Mouse (Mus musculus): Measurements from ENCODE around the gene Actr3b. TPM values are rescaled to one million over a fixed set of nuclear protein-coding genes. Genes with fewer than 3 reads are reported as not detected.
"Not testable (repeated sequence)": the region's sequence is repeated elsewhere in the genome, so short reads cannot be mapped to it uniquely, and the experiment has no call there.

Actr3b gene
- polyA plus RNA-seq, 1 experiment, result 0.34 TPM

GRCm38 (mm10) chr5:25866201-25866600 lies 106.4 kb downstream of the Actr3b start:
- Histone ChIP-seq H3K4me3 (ENCODE audit: insufficient read depth, low read depth, low read length) (no peak overlapping the region), H3K36me3 (ENCODE audit: control insufficient read depth, insufficient read depth, low read length) (no peaks in the 10 kb centered on the region), H3K4me1 (ENCODE audit: control insufficient read depth, insufficient read depth, low read length) (no peaks in the 10 kb centered on the region), H3K27me3 (replicated peaks; ENCODE audit: control insufficient read depth, insufficient read depth, low read length) (no peaks in the 10 kb centered on the region), H3K27ac (ENCODE audit: insufficient read depth, low read depth, low read length) (no peak overlapping the region)
- no peak for DNase-seq
- TF ChIP-seq POLR2A (IDR thresholded peaks at IDR 0.05; ENCODE audit: low read depth, low read length), result no peak
- no peak for TF ChIP-seq CTCF (conservative IDR thresholded peaks at IDR 0.05; ENCODE audit: insufficient read depth, insufficient read length, low read depth, low read length)
- WGBS, result 80% methylated on average over 3 of the region's 3 CpGs

GRCm38 (mm10) chr5:25869880-25870279 lies 110.1 kb downstream of the Actr3b start:
- no peaks in the 10 kb centered on the region for H3K27me3 ChIP-seq (replicated peaks; ENCODE audit: control insufficient read depth, insufficient read depth, low read length)
- 35% methylated on average over 8 of the region's 8 CpGs for WGBS
- TF ChIP-seq CTCF (conservative IDR thresholded peaks at IDR 0.05; ENCODE audit: insufficient read depth, insufficient read length, low read depth, low read length), result no peak
- TF ChIP-seq POLR2A (IDR thresholded peaks at IDR 0.05; ENCODE audit: low read depth, low read length), result no peak
- no peak for DNase-seq
- no peak overlapping the region for H3K4me3 ChIP-seq (ENCODE audit: insufficient read depth, low read depth, low read length)
- no peaks in the 10 kb centered on the region for H3K36me3 ChIP-seq (ENCODE audit: control insufficient read depth, insufficient read depth, low read length)
- H3K4me1 ChIP-seq (ENCODE audit: control insufficient read depth, insufficient read depth, low read length), result no peaks in the 10 kb centered on the region
- H3K27ac ChIP-seq (ENCODE audit: insufficient read depth, low read depth, low read length), result no peak overlapping the region

- Histone ChIP-seq H3K27ac (ENCODE audit: insufficient read depth, low read depth, low read length) (no peak overlapping the region), H3K4me1 (ENCODE audit: control insufficient read depth, insufficient read depth, low read length) (no peaks in the 10 kb centered on the region), H3K27me3 (replicated peaks; ENCODE audit: control insufficient read depth, insufficient read depth, low read length) (no peaks in the 10 kb centered on the region), H3K4me3 (ENCODE audit: insufficient read depth, low read depth, low read length) (no peak overlapping the region), H3K36me3 (ENCODE audit: control insufficient read depth, insufficient read depth, low read length) (no peaks in the 10 kb centered on the region)
- WGBS, result 61% methylated on average over 3 of the region's 3 CpGs
- no peak for DNase-seq
- TF ChIP-seq CTCF (conservative IDR thresholded peaks at IDR 0.05; ENCODE audit: insufficient read depth, insufficient read length, low read depth, low read length), result no peak
- no peak for TF ChIP-seq POLR2A (IDR thresholded peaks at IDR 0.05; ENCODE audit: low read depth, low read length)
Measured at GRCm38 (mm10) chr5:25870632-25871031, 110.8 kb downstream of the Actr3b start.

GRCm38 (mm10) chr5:25871342-25872023 lies 111.7 kb downstream of the Actr3b start:
- Histone ChIP-seq H3K27me3 (replicated peaks; ENCODE audit: control insufficient read depth, insufficient read depth, low read length) (no peaks in the 10 kb centered on the region), H3K36me3 (ENCODE audit: control insufficient read depth, insufficient read depth, low read length) (no peaks in the 10 kb centered on the region), H3K4me1 (ENCODE audit: control insufficient read depth, insufficient read depth, low read length) (no peaks in the 10 kb centered on the region), H3K27ac (ENCODE audit: insufficient read depth, low read depth, low read length) (no peak overlapping the region), H3K4me3 (ENCODE audit: insufficient read depth, low read depth, low read length) (no peak overlapping the region)
- no peak for TF ChIP-seq CTCF (conservative IDR thresholded peaks at IDR 0.05; ENCODE audit: insufficient read depth, insufficient read length, low read depth, low read length)
- no peak for TF ChIP-seq POLR2A (IDR thresholded peaks at IDR 0.05; ENCODE audit: low read depth, low read length)
- WGBS, result 79% methylated on average over 12 of the region's 12 CpGs
- no peak for DNase-seq

- peak; percentile 55; the same call in 1 of the 2 replicates for TF ChIP-seq CTCF (conservative IDR thresholded peaks at IDR 0.05; ENCODE audit: insufficient read depth, insufficient read length, low read depth, low read length)
- TF ChIP-seq POLR2A (IDR thresholded peaks at IDR 0.05; ENCODE audit: low read depth, low read length), result no peak
- H3K27me3 ChIP-seq (replicated peaks; ENCODE audit: control insufficient read depth, insufficient read depth, low read length), result no peaks in the 10 kb centered on the region
- H3K36me3 ChIP-seq (ENCODE audit: control insufficient read depth, insufficient read depth, low read length), result no peaks in the 10 kb centered on the region
- DNase-seq, result peak; percentile 18
- 56% methylated on average over 2 of the region's 2 CpGs for WGBS
- no peak overlapping the region for H3K27ac ChIP-seq (ENCODE audit: insufficient read depth, low read depth, low read length)
- no peak overlapping the region for H3K4me3 ChIP-seq (ENCODE audit: insufficient read depth, low read depth, low read length)
- no peaks in the 10 kb centered on the region for H3K4me1 ChIP-seq (ENCODE audit: control insufficient read depth, insufficient read depth, low read length)
Measured at GRCm38 (mm10) chr5:25873046-25873445, 113.2 kb downstream of the Actr3b start.

GRCm38 (mm10) chr5:25875927-25876326 lies 116.1 kb downstream of the Actr3b start:
- not testable (repeated sequence) for H3K4me1 ChIP-seq (ENCODE audit: control insufficient read depth, insufficient read depth, low read length); H3K27ac ChIP-seq (ENCODE audit: insufficient read depth, low read depth, low read length); H3K36me3 ChIP-seq (ENCODE audit: control insufficient read depth, insufficient read depth, low read length); H3K4me3 ChIP-seq (ENCODE audit: insufficient read depth, low read depth, low read length); DNase-seq; H3K27me3 ChIP-seq (replicated peaks; ENCODE audit: control insufficient read depth, insufficient read depth, low read length)

- Histone ChIP-seq H3K27me3 (replicated peaks; ENCODE audit: control insufficient read depth, insufficient read depth, low read length) (no peaks in the 10 kb centered on the region), H3K4me1 (ENCODE audit: control insufficient read depth, insufficient read depth, low read length) (no peaks in the 10 kb centered on the region), H3K36me3 (ENCODE audit: control insufficient read depth, insufficient read depth, low read length) (no peaks in the 10 kb centered on the region), H3K4me3 (ENCODE audit: insufficient read depth, low read depth, low read length) (no peak overlapping the region), H3K27ac (ENCODE audit: insufficient read depth, low read depth, low read length) (no peak overlapping the region)
- WGBS, result 60% methylated on average over 5 of the region's 5 CpGs
- TF ChIP-seq POLR2A (IDR thresholded peaks at IDR 0.05; ENCODE audit: low read depth, low read length) (no peak), CTCF (conservative IDR thresholded peaks at IDR 0.05; ENCODE audit: insufficient read depth, insufficient read length, low read depth, low read length) (no peak)
- DNase-seq, result no peak
Measured at GRCm38 (mm10) chr5:25877281-25877680, 117.5 kb downstream of the Actr3b start.

Measured in kidney, adult 2 months (tissue).